ENCODE assay signal across 10 mouse cellular contexts in the genomic region with DNA sequence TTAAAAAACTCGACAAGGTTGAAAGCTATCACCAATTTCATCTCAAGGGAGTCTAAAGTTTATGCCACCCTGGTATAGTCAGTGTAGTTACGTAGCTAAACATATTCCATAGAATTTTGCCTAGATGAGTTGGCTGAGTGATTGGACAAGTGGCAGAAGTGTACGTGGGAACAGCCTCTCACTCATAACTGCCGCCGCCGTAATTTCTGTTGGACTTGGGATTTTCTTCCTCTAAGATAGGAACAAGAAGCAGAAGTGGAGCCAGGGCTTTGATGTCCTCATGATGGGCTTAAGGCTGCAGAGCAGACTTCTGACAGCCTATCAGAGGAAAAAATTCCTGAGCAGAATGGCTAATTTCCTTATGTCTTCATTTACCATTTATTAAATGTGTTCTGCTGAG. TPM values are rescaled to one million over a fixed set of nuclear protein-coding genes. Genes with fewer than 3 reads are reported as not detected.
DNase-seq lines count a peak whose midpoint lies in the region; ATAC-seq and TF ChIP-seq lines count a peak whose summit lies in the region.
"Had no signal": no experiment of that assay in that cellular context is flagged by ENCODE, and none has a peak within 500 bp of the region (broad histone marks: within the 10 kb centered on the region; RNA-seq: fewer than 3 reads in every experiment).

No protein-coding gene starts in this region.

- H3K9ac ChIP-seq in kidney, postnatal 0 days (ENCODE audit: low read depth, low read length): no peak overlapping the region
- H3K9ac ChIP-seq in stomach, postnatal 0 days (ENCODE audit: low read length): no peak overlapping the region

- H3K27me3 ChIP-seq in kidney, postnatal 0 days (ENCODE audit: insufficient read depth, low read length): no peaks in the 10 kb centered on the region
- no peaks in the 10 kb centered on the region for H3K27me3 ChIP-seq in kidney, adult 2 months (replicated peaks; ENCODE audit: control insufficient read depth, insufficient read depth, low read length)
- no peaks in the 10 kb centered on the region for H3K27me3 ChIP-seq in spleen, adult 2 months (ENCODE audit: control insufficient read depth, insufficient read depth, low read length)
- H3K27me3 ChIP-seq in stomach, postnatal 0 days (ENCODE audit: control insufficient read depth, insufficient read depth, low read length): no peaks in the 10 kb centered on the region

- H3K4me3 ChIP-seq in kidney, postnatal 0 days (replicated peaks; ENCODE audit: low read depth, low read length): no peak overlapping the region
- no peak overlapping the region for H3K4me3 ChIP-seq in kidney, adult 2 months (ENCODE audit: insufficient read depth, low read depth, low read length)
- no peak overlapping the region for H3K4me3 ChIP-seq in spleen, adult 2 months (ENCODE audit: extremely low read depth, insufficient read depth, insufficient read length)
- H3K4me3 ChIP-seq in stomach, postnatal 0 days (ENCODE audit: low read depth, low read length): no peak overlapping the region

- TF ChIP-seq CTCF in kidney, postnatal 0 days (IDR thresholded peaks at IDR 0.05; ENCODE audit: low read depth): no peak
- TF ChIP-seq CTCF in kidney, adult 2 months (conservative IDR thresholded peaks at IDR 0.05; ENCODE audit: insufficient read depth, insufficient read length, low read depth, low read length): no peak
- TF ChIP-seq CTCF in spleen, adult 2 months (IDR thresholded peaks at IDR 0.05; ENCODE audit: extremely low read depth, insufficient read depth, insufficient read length, insufficient replicate concordance): no peak
- TF ChIP-seq CTCF in stomach, postnatal 0 days (IDR thresholded peaks at IDR 0.05; ENCODE audit: low read depth): no peak

- H3K36me3 ChIP-seq in kidney, postnatal 0 days (ENCODE audit: insufficient read depth, low read length): no peaks in the 10 kb centered on the region
- H3K36me3 ChIP-seq in kidney, adult 2 months (ENCODE audit: control insufficient read depth, insufficient read depth, low read length): no peaks in the 10 kb centered on the region
- peaks cover 1% of the 10 kb centered on the region; the same call in 1 of the 2 replicates for H3K36me3 ChIP-seq in spleen, adult 2 months (ENCODE audit: control insufficient read depth, insufficient read depth, low read length)
- no peaks in the 10 kb centered on the region for H3K36me3 ChIP-seq in stomach, postnatal 0 days (ENCODE audit: control insufficient read depth, insufficient read depth, low read length)

- no peak for TF ChIP-seq POLR2A in kidney, adult 2 months (IDR thresholded peaks at IDR 0.05; ENCODE audit: low read depth, low read length)
- no peak for TF ChIP-seq POLR2A in spleen, adult 2 months (IDR thresholded peaks at IDR 0.05; ENCODE audit: low read depth, low read length)

- H3K27ac ChIP-seq in kidney, postnatal 0 days: peak overlapping the region; percentile 47
- no peak overlapping the region for H3K27ac ChIP-seq in kidney, adult 2 months (ENCODE audit: insufficient read depth, low read depth, low read length)
- H3K27ac ChIP-seq in spleen, adult 2 months (ENCODE audit: insufficient read depth, low read length): peak overlapping the region; percentile 75
- H3K27ac ChIP-seq in stomach, postnatal 0 days (replicated peaks): peak overlapping the region; percentile 79

- DNase-seq in frontal cortex, postnatal 10 days (ENCODE audit: low spot score in 2 of 2): no peak
- no peak for DNase-seq in kidney, postnatal 0 days (ENCODE audit: low spot score)
- no peak for DNase-seq in kidney, adult 2 months
- no peak for DNase-seq in spleen, adult 2 months (ENCODE audit: low read depth in 1 of 2, low spot score in 2 of 2)
- DNase-seq in spleen, adult 18-20 months: no peak
- DNase-seq in stomach, postnatal 0 days (ENCODE audit: low spot score): no peak
- DNase-seq in adrenal gland, postnatal 4 days (ENCODE audit: low spot score in 2 of 2): no peak
- DNase-seq: adrenal gland, postnatal 14 days had no signal

- H3K9me3 ChIP-seq in kidney, postnatal 0 days (replicated peaks; ENCODE audit: low read length): no peaks in the 10 kb centered on the region
- no peaks in the 10 kb centered on the region for H3K9me3 ChIP-seq in stomach, postnatal 0 days (ENCODE audit: control insufficient read depth, low read length)

- no peak for TF ChIP-seq EP300 in stomach, postnatal 0 days (optimal IDR thresholded peaks at IDR 0.05)

- 62% methylated on average over 6 of the region's 6 CpGs for WGBS in kidney, postnatal 0 days
- 61% methylated on average over 6 of the region's 6 CpGs for WGBS in kidney, adult 2 months
- 79% methylated on average over 6 of the region's 6 CpGs for WGBS in spleen, adult 2 months
- 30% methylated on average over 6 of the region's 6 CpGs for WGBS in stomach, postnatal 0 days

- H3K4me2 ChIP-seq in kidney, postnatal 0 days (ENCODE audit: low read length): no peak overlapping the region
- H3K4me2 ChIP-seq in stomach, postnatal 0 days (replicated peaks; ENCODE audit: low read depth): peak overlapping the region; percentile 18; the same call in 1 of the 2 replicates

- ATAC-seq in frontal cortex, adult (ENCODE audit: low TSS enrichment): peak; percentile 56
- ATAC-seq in kidney, postnatal 0 days (replicated peaks; ENCODE audit: low FRiP score, low read depth): no peak
- ATAC-seq in stomach, postnatal 0 days (ENCODE audit: low FRiP score, low TSS enrichment): no peak
- ATAC-seq: forebrain, embryonic 16.5 days had no signal

- peaks cover 19% of the 10 kb centered on the region for H3K4me1 ChIP-seq in kidney, postnatal 0 days (replicated peaks; ENCODE audit: insufficient read depth, low read length)
- H3K4me1 ChIP-seq in kidney, adult 2 months (ENCODE audit: control insufficient read depth, insufficient read depth, low read length): peaks cover 10% of the 10 kb centered on the region
- H3K4me1 ChIP-seq in spleen, adult 2 months (ENCODE audit: control insufficient read depth, insufficient read depth, insufficient read length): peaks cover 45% of the 10 kb centered on the region; the same call in 1 of the 2 replicates
- H3K4me1 ChIP-seq in stomach, postnatal 0 days (replicated peaks; ENCODE audit: control insufficient read depth, insufficient read depth): peaks cover 11% of the 10 kb centered on the region; the same call in 1 of the 2 replicates

RNA-seq across cellular contexts. Expression of gene Pkig, which starts 17.5 kb away (rescaled TPM):
- polyA plus RNA-seq in kidney, postnatal 0 days (2015; fragmentation: Nextera tagmentation; extraction: Ambion mirVana): 179 and 198 TPM in 2 replicates
- 100 and 107 TPM in 2 replicates for polyA plus RNA-seq in kidney, adult 2 months (2012; rRNA removed)
- 138 and 179 TPM in 2 replicates for polyA plus RNA-seq in spleen, adult 2 months (2012; rRNA removed)
- polyA plus RNA-seq in stomach, postnatal 0 days (2015; fragmentation: Nextera tagmentation; extraction: Ambion mirVana): 60.9 and 66.3 TPM in 2 replicates
- total RNA-seq in adrenal gland, postnatal 4 days (2021): 10 to 100 TPM; 67.4 to 72.8 TPM

RNA-seq across cellular contexts. Expression of gene Serinc3, which starts 30.7 kb away (rescaled TPM):
- polyA plus RNA-seq in kidney, postnatal 0 days (2015; fragmentation: Nextera tagmentation; extraction: Ambion mirVana): 66.6 and 72.5 TPM in 2 replicates
- polyA plus RNA-seq in kidney, adult 2 months (2012; rRNA removed): 340 and 357 TPM in 2 replicates
- polyA plus RNA-seq in spleen, adult 2 months (2012; rRNA removed): 400 and 443 TPM in 2 replicates
- polyA plus RNA-seq in stomach, postnatal 0 days (2015; fragmentation: Nextera tagmentation; extraction: Ambion mirVana): 35.8 and 36.4 TPM in 2 replicates
- total RNA-seq in adrenal gland, postnatal 4 days (2021): 100 to 1,000 TPM; 413 to 434 TPM
